Mouse (Mus musculus): ENCODE measurements around the gene Col4a3.

GRCm38 (mm10) chr1:82631169-82631792, 44.6 kb downstream of the Col4a3 start:
- TF ChIP-seq POLR2A (IDR thresholded peaks at IDR 0.05; ENCODE audit: extremely low read depth, insufficient read depth, low read length) (no peak), CTCF (IDR thresholded peaks at IDR 0.05; ENCODE audit: low read depth, low read length) (no peak)
